Mouse (Mus musculus): Measurements from ENCODE around the gene Tmem262.

DNA sequence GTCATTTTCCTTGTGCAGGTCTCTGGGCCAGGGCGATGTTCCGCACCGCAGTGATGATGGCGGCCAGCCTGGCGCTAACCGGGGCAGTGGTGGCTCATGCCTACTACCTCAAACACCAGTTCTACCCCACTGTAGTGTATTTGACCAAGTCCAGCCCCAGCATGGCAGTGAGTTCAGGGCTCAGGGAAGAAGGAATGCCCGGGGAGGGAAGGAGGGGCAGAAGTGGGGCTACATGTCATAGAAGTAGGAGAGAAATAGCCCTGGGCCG, 32.0 kb upstream of the Tmem262 start:
- TF ChIP-seq NELFE (IDR thresholded peaks at IDR 0.05; ENCODE audit: low read depth, low read length) = no peak
- TF ChIP-seq POLR2AphosphoS5 (IDR thresholded peaks at IDR 0.05; ENCODE audit: borderline replicate concordance, low read depth, low read length) = no peak
- no peak for TF ChIP-seq TAL1 (IDR thresholded peaks at IDR 0.05; ENCODE audit: low read length)
- no peak for TF ChIP-seq CTCF (IDR thresholded peaks at IDR 0.05 in 2 of 3, conservative IDR thresholded peaks at IDR 0.05 in 1 of 3; ENCODE audit: control insufficient read depth in 1 of 3, insufficient read depth in 1 of 3, low read depth in 2 of 3, low read length in 3 of 3, poor library complexity in 1 of 3, severe bottlenecking in 1 of 3)
- TF ChIP-seq CHD1 (IDR thresholded peaks at IDR 0.05; ENCODE audit: low read depth, low read length) = no peak
- no peak for TF ChIP-seq POLR2AphosphoS2 (IDR thresholded peaks at IDR 0.05; ENCODE audit: low read length)

Data from MEL (cell line).